Mouse (Mus musculus) gastrocnemius, postnatal 36 days (tissue): ENCODE measurements at regions not wholly inside any gene's neighbourhood (a gene's known extent, or its start where the extent isn't known, plus 50 kb on each side); places are given as distances from the start of the nearest gene placed in this dataset.

Experiments used
- DNase-seq, 2 experiments: peaks; one replicate each; pipeline ENCODE4 v3.0.0; 2022
- intact Hi-C: fragments of 180-260 bp; cut with DNase I; formaldehyde crosslinking; loops from one replicate; pipeline ENCODE4 v1.15.1; 2025

DNA sequence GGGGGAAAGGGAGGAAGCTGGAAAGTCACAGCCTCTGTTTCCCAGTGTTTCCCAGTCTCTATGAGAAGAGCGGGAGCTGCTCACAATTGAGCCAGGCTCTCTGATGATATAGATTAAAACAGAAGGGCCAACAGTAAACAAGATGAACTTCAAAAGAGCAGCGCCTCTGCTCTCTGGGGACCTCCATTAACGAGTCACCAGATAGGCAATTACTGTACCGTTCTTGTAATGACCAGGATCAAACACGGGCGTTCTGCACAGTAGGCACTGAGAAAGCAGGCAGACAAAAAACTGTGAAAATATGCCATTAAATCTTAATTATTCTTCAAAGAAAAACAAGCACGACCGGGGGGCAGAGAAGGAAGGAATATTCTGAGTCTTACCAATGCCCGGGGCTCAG is 766.8 kb downstream of the Tmem114 start:
- intact Hi-C loops, result no loop called here
- DNase-seq, result no peak

- intact Hi-C loops, result no loop called here
- no peak for DNase-seq
Observed at GRCm38 (mm10) chr16:7654451-7654850, 770.5 kb downstream of the Tmem114 start.

DNA sequence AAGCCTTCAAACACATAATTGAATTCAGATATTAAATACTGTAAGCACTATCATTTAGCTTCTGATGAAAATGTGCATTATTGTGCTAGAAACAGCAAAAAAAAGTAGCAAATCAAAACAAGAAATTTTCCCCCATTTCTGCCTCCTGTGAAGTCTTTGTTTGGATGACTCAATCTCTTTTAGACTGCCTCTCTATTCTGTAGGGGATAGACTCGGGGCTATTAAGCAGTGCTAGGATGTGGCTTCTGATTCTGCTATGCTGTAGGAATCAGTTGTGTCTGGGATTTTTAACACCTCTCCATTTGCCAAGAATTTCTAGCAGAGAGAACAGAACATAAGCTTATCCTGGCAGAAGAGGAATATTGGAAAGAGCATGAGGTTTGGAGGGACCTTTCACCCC is 775.2 kb downstream of the Tmem114 start:
- DNase-seq, result no peak
- intact Hi-C loops, result no loop called here

GRCm38 (mm10) chr16:7647275-7647926 is 777.5 kb downstream of the Tmem114 start:
- DNase-seq, result no peak
- intact Hi-C loops, result no loop called here

DNA sequence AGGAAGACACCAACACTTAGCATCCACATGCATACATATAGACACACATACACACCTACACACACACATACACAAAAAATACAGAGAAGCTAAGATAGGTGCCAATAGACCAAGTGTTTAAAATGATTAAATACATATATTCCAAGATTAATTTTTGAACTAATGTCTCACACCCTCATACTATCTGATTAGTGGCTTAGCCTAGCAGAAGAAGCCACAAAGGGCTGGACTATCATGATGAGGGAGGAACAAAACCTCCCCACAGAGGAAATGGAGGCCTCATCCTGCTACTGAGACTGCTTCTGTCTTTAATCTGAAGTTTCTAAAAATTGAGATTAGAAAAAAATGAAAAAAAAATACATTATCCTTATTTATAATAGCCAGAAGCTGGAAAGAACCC is 780.6 kb downstream of the Tmem114 start:
- no peak for DNase-seq
- intact Hi-C loops, result no loop called here

DNA sequence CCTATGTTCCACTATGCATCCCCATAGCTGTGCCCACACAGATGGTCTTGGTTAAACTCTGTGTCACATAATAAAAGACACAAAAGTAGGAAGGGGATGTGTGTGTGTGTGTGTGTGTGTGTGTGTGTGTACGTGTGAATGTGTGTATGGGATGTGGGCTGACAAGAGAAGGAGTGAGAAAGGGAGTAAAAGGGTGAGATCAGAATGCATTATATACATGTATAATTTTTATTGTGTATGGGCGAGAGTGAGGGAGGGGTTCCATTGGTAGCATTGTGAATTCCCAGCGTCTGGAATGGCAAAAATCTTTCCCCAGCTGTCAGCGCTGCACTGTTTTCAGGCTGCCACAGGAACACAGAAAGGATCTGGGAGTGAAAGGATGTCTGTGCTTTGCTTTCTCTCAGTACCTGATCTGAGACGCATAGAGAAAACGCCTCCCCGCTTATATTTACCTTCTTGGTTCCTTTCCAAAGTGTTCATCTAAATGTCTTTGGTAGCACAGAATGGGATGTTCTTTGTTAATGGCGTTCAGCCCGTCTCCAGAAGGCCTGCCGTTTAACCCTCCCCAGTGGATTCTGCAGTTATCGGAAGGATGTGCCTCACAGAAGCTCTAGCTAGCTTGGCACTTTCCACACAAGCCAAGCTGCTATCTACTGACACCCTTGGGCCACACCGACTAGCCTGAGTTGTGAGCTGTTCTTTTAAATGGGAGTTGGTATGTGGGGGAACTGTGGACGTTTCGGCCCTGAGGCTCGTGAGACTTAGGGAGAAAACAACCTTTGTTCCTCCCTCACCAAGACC is 785.8 kb downstream of the Tmem114 start:
- intact Hi-C loops, result no loop called here
- no peak for DNase-seq

GRCm38 (mm10) chr16:7637993-7638392 is 786.9 kb downstream of the Tmem114 start:
- intact Hi-C loops, result no loop called here
- DNase-seq, result no peak

- no peak for DNase-seq
- intact Hi-C loops, result no loop called here
Observed at GRCm38 (mm10) chr16:7637121-7637700, 787.7 kb downstream of the Tmem114 start.

DNA sequence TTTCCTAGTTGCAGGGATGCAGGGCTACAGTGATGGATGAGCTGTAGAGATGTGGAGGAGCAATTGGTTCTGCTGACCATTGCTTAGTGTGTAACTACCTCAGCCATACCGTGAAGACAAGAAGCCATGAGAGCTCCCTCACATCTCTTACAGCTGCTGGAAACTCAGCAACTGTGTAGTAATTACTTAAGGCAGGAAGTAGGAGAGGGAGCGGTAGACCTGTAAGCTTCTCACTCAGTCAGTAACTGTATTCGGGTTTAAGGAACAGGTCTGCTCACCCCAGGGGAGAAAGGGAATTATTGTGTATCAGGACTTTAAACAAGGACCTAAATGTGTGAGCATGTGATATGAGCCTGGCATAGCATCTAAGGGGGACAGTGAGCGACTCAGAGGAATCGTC is 788.6 kb downstream of the Tmem114 start:
- intact Hi-C loops, result no loop called here
- no peak for DNase-seq

DNA sequence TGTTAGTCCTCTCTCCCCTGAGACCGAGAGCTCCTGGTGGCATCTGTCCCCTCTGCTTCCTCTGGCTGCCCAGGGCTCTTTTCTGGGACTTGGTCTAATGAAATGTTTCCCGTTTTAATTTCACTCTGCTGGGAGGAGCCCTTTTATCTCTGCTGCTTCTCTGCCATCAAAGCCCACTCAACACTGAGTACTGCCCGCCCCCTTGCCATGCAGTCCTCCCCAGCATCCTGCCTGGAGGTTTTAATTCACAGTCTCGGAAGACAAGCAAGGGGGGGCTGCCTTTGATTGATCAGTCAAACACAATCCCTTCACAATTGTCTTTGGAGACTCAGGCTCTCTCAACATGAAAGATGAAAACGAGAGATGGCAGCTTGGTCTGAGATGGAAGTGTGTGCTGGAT is 792.5 kb downstream of the Tmem114 start:
- intact Hi-C loops, result no loop called here

GRCm38 (mm10) chr16:7628351-7628750 is 796.6 kb downstream of the Tmem114 start:
- intact Hi-C loops, result no loop called here
- no peak for DNase-seq

More for the DNA sequence above, 792.5 kb downstream of the Tmem114 start:
- DNase-seq, result no peak

GRCm38 (mm10) chr16:7606602-7607001 is 818.3 kb downstream of the Tmem114 start:
- no peak for DNase-seq
- intact Hi-C loops, result no loop called here

DNA sequence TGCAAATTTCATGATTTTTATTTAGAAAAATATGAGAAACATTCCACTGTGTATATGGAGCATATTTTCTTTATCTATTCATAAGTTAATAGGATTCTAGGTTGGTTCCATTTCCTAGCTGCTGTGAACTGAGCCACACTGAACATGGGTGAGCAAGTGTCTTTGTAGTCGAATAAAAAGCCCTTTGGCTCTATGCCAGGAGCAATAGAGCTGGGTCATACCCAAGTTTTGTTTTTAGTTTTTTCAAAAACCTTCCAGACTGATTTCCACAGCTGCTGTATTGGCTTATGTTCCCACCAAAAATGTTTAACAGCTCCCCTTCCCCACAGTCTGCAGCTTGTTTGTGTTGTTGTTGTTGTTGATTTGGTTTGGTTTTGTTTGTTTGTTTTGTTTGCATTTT is 822.5 kb downstream of the Tmem114 start:
- no peak for DNase-seq
- intact Hi-C loops, result no loop called here

GRCm38 (mm10) chr16:7574879-7575278 is 850.1 kb downstream of the Tmem114 start:
- no peak for DNase-seq
- intact Hi-C loops, result no loop called here

GRCm38 (mm10) chr16:7560841-7561240 is 864.1 kb downstream of the Tmem114 start:
- intact Hi-C loops, result no loop called here

DNA sequence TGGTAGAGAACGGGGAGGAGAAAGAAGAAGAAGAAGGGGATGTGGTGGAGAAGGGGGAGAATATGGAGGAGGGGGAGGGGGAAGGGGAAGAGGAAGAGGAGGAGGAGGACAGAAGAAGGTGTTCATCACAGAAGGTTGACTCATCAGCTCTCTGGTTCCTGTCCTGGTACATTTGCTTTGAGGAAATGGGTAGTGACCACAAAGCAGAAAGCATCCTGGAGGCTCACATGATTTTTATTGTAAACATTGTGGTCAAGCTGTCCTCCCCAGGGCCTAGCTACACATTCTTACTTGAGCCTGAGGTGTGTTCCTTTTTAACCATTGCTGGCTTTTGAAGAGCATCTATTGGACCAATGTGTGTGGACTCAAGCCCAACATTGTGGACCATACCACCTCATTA is 865.8 kb downstream of the Tmem114 start:
- no peak for DNase-seq
- intact Hi-C loops, result no loop called here

More at GRCm38 (mm10) chr16:7560841-7561240, 864.1 kb downstream of the Tmem114 start:
- peak; percentile 41 to 61 for DNase-seq

GRCm38 (mm10) chr16:7558637-7559036 is 866.3 kb downstream of the Tmem114 start:
- intact Hi-C loops, result no loop called here
- DNase-seq, result no peak

- intact Hi-C loops, result no loop called here
- no peak for DNase-seq
Observed at GRCm38 (mm10) chr16:7555911-7556310, 869.0 kb downstream of the Tmem114 start.

DNA sequence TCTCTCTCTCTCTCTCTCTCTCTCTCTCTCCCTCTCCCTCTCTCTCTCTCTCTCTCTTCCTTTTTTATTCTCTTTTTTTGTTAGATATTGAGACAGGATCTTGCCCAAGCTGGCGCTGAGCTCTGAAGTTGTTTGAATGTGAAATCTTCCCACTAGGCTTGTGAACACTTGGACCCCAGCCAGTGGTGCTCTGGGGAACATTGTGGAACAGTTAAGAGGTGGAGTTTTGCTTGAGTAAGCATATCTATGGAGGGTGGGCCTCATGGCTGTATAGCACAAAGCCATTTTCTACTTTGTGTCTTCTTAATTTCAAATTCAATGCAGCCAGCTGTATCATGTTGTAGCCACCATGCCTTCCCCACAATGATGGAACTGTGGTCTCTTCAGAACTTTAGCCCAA is 875.4 kb downstream of the Tmem114 start:
- no peak for DNase-seq
- intact Hi-C loops, result no loop called here

GRCm38 (mm10) chr16:7544067-7544466 is 880.9 kb downstream of the Tmem114 start:
- intact Hi-C loops, result no loop called here
- no peak for DNase-seq

DNA sequence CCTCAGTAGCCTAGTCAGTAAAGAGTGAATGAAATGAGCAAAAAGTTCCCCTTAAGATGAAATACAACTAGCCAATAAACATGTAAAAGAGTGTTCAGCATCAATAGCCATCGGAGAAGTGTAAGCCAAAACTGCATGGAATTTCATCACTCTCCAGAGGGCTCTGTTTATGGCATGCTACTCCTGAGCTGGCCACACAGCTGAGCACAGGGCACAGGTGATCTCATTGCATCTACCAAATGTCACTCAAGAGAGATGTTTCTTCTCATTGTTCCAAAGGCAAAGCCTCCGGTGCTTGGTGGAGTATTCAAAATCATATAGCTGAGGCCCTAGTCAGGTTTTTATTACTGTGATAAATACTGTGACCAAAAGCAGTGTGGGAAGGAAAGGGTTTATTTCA is 895.1 kb downstream of the Tmem114 start:
- no peak for DNase-seq
- intact Hi-C loops, result no loop called here

GRCm38 (mm10) chr16:7528963-7529362 is 896.0 kb downstream of the Tmem114 start:
- no peak for DNase-seq
- intact Hi-C loops, result no loop called here
